23 mouse cellular contexts compared by ENCODE assay signal in the genomic region with DNA sequence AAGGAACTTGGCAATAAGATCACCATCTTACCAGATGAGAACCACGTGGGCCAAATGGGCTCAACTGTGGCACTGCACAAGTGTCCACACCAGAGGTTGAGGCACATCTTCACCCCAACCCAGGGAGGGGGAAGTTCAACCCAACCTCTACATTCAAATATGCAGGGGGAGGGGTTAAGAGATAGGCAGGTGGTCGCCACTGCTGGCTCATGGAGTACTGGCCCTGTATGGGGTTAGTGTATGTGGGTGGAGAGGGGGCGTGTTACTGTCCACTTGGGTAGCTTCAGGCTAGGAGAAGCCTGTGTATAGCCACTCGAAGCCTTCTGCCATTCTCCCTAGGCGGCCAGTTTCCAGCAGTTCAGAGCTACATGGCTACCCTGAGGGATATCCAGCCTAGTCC.
"Had no signal": no experiment of that assay in that cellular context is flagged by ENCODE, and none has a peak within 500 bp of the region (broad histone marks: within the 10 kb centered on the region; RNA-seq: fewer than 3 reads in every experiment).

No protein-coding gene starts in this region.

- H3K27ac ChIP-seq: kidney, embryonic 15.5 days; limb, embryonic 10.5 days; limb, embryonic 13.5 days; liver, embryonic 12.5 days; liver, embryonic 15.5 days; lung, embryonic 15.5 days; midbrain, embryonic 10.5 days; midbrain, embryonic 13.5 days; neural tube, embryonic 13.5 days had no signal

- H3K9ac ChIP-seq: kidney, embryonic 15.5 days; limb, embryonic 13.5 days; liver, embryonic 12.5 days; liver, embryonic 15.5 days; lung, embryonic 15.5 days; midbrain, embryonic 13.5 days; neural tube, embryonic 13.5 days had no signal

- ATAC-seq: liver, embryonic 12.5 days; midbrain, embryonic 13.5 days; midbrain, embryonic 16.5 days had no signal

- H3K4me3 ChIP-seq: kidney, embryonic 15.5 days; limb, embryonic 10.5 days; limb, embryonic 13.5 days; liver, embryonic 12.5 days; liver, embryonic 15.5 days; lung, embryonic 15.5 days; megakaryocyte, embryonic 14.5 days; midbrain, embryonic 10.5 days; midbrain, embryonic 13.5 days; myocyte; neural tube, embryonic 13.5 days had no signal

- H3K9me3 ChIP-seq: kidney, embryonic 15.5 days; limb, embryonic 10.5 days; limb, embryonic 13.5 days; liver, embryonic 12.5 days; liver, embryonic 15.5 days; lung, embryonic 15.5 days; megakaryocyte, embryonic 14.5 days; midbrain, embryonic 10.5 days; midbrain, embryonic 13.5 days; neural tube, embryonic 13.5 days had no signal

- H3K27me3 ChIP-seq: kidney, embryonic 15.5 days; limb, embryonic 13.5 days; liver, embryonic 12.5 days; liver, embryonic 15.5 days; lung, embryonic 15.5 days; midbrain, embryonic 13.5 days; neural tube, embryonic 13.5 days had no signal

- H3K4me2 ChIP-seq: kidney, embryonic 15.5 days; limb, embryonic 13.5 days; liver, embryonic 12.5 days; liver, embryonic 15.5 days; lung, embryonic 15.5 days; midbrain, embryonic 13.5 days; neural tube, embryonic 13.5 days had no signal

- DNase-seq: kidney, adult 8-10 months; kidney, postnatal 10 days; kidney, postnatal 36 days; layer of hippocampus, postnatal 36 days; liver; lung, adult 18-20 months; lung, postnatal 10 days; lung, postnatal 36 days; retina, postnatal 1 day; right cerebral cortex, postnatal 25 days; thymus, postnatal 25 days had no signal

- H3K36me3 ChIP-seq: kidney, embryonic 15.5 days; limb, embryonic 10.5 days; liver, embryonic 12.5 days; liver, embryonic 15.5 days; lung, embryonic 15.5 days had no signal

- H3K4me1 ChIP-seq: kidney, embryonic 15.5 days; limb, embryonic 10.5 days; limb, embryonic 13.5 days; liver, embryonic 12.5 days; liver, embryonic 15.5 days; lung, embryonic 15.5 days; megakaryocyte, embryonic 14.5 days; midbrain, embryonic 13.5 days; neural tube, embryonic 13.5 days had no signal
